Mouse (Mus musculus) liver, embryonic 14 days (tissue): ENCODE measurements around the gene Selenon. TPM values are rescaled to one million over a fixed set of nuclear protein-coding genes. Genes with fewer than 3 reads are reported as not detected.

Source experiments
- polyA plus RNA-seq: library from polyadenylated mRNA; depleted of rRNA; stranded (reverse); fragments of >200 nt; gene quantifications from 2 replicates; pipeline ENCODE4 v1.2.3, GENCODE M21; 2012; rRNA removed

Selenon gene
- 3.4 and 4.1 TPM in 2 replicates for polyA plus RNA-seq

GRCm38 (mm10) chr4:134551494-134552316 lies at the start of gene Selenon:
Selenon (minus strand) TSS chr4:134552166.

DNA sequence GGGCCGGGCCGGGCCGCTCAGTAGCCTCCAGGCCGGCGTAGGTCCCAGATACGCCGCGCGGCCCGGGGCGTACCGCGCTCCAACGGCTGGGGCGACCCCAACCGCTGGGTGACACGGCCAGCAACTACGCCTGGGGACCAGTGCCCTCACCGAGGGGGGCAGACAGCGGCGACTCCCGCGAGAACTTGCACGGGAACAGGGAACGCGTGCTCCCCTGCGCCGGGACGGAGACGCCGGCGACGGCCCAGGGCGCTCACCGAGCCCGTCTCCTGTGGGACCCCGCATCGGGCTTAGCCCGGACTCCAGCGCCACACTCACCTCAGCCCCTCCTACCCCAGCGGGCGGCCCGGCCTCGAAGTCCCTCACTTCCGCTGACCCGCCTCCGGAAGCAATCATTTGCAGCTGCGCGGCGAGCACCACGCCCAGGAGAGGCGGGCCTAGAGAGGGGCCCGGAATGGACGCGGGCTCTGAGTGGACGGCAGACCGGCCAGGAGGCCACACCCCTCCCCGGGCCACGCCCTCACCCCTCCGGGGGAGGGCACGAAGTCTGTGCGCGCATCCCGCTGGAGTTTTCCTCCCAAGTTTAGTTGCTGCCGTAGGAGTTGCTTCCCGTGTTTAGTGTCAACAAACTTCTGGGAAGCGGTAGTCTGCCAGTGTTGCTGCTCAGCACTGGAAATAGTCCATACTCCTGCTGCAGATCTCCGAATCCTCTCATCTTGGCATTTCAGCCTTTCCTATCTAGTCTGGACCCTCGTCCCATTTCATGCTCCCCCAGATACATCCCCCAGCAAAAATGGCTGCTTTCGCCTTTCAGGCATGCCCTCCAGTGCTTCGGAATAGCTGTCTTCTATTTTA lies 16.8 kb downstream of the Selenon start, which contains the start of gene Mtfr1l:
Gene Mtfr1l (minus strand): TSS at position 456 of the 855 bp plus-strand sequence.

DNA sequence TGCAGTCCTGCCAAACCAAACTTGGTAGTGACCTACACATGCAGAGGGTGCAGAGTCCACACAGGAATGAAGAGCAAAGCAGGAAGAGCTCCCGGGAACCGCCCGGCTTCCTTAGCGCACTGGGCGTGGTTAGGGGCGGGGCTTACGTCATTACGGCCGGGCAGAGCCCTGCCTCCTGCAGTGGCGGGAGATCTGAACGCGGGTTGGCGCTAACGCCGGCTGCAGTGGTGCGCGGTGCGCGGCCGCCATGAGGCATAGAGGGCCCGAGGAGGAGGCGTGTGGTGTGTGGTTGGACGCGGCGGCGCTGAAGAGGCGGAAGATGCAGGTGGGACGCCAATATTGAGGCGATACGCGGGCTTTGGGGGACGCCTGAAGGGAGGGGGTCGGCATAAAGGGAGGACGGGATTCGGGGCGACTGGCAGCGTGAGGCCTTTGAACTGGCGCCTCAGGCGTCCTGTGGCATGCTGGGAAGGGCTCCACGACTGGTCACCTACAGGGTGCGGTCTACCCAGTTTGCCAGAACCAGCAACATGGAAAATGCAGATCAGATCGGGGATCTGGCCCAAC lies 41.0 kb downstream of the Selenon start, which contains the start of gene Aunip:
Gene Aunip (plus strand): TSS at position 155 of the 567 bp plus-strand sequence.

DNA sequence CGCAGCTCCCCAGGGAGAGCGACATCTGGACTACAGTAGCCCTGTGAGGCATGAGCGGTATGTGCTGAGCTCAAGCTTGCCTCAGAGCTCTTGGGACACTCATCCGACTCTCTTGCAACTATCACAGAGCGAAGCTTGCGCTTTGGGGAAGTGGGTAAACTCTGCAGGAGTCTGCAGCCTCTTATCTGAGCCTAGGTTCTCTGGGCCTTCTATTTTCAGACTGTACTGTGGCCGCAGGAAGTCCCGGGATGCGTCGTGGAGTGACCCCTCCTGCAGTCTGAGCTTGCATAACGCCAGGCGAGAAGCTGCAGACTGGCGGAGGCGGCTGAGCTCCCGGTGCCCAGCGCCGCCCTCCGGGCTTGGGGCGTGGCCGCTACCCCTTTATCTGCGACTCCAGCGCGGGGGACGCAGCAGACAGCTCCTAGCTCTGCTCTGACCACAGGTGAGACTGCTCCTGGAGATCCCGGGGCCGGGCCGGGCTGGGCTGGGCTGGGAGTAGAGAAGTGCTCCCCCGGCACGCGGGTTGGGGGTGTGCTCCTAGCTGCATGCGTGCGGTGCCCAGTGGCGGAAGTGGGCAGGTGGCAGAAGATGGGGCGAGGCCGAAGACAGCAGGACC lies 55.3 kb downstream of the Selenon start, which contains the start of gene Paqr7:
Gene Paqr7 (plus strand): TSS at position 103 of the 616 bp plus-strand sequence.

Other genes with a start within 250 kb of the Selenon start
- gene Trim63, start 237.0 kb downstream of the Selenon start, polyA plus RNA-seq: 0.06 and 0.16 TPM in 2 replicates
- 0.02 and 0.03 TPM in 2 replicates for gene Slc30a2, start 209.0 kb downstream of the Selenon start, polyA plus RNA-seq
- 0.10 TPM in 2 replicates for gene Extl1, start 168.3 kb downstream of the Selenon start, polyA plus RNA-seq
- 3.4 and 4.6 TPM in 2 replicates for gene Pafah2, start 155.8 kb downstream of the Selenon start, polyA plus RNA-seq
- gene Stmn1, start 83.8 kb downstream of the Selenon start, polyA plus RNA-seq: 92.8 and 131 TPM in 2 replicates
- 3.0 and 4.1 TPM in 2 replicates for gene Paqr7, start 55.5 kb downstream of the Selenon start, polyA plus RNA-seq
- gene Aunip, start 41.2 kb downstream of the Selenon start, polyA plus RNA-seq: 21.6 and 26.4 TPM in 2 replicates
- 25.3 and 29.4 TPM in 2 replicates for gene Mtfr1l, start 16.8 kb downstream of the Selenon start, polyA plus RNA-seq
- 1.4 and 1.7 TPM in 2 replicates for gene Man1c1, start 152.1 kb upstream of the Selenon start, polyA plus RNA-seq
- gene Ldlrap1, start 215.9 kb upstream of the Selenon start, polyA plus RNA-seq: 7.7 and 10.5 TPM in 2 replicates